Mouse (Mus musculus) stomach, postnatal 0 days (tissue): ENCODE results near the gene Glis2. TPM values are rescaled to one million over a fixed set of nuclear protein-coding genes. Genes with fewer than 3 reads are reported as not detected.

Experiments used
- ATAC-seq: fragments of 200-750 bp; cut with Nextera tagmentation; 2 replicates; pipeline ENCODE4 v1.8.0; 2017; ENCODE audit not compliant: low FRiP score, low TSS enrichment
- DNase-seq: peaks from one replicate; pipeline ENCODE4 v3.0.0-alpha.2; 2016; ENCODE audit warnings: low spot score
- H3K27ac ChIP-seq: fragments of 300-500 bp; sonication (generic); replicated peaks from 2 replicates; pipeline ENCODE4 v1.5.1; 2014; ENCODE audit warnings: mild to moderate bottlenecking, control low read depth
- H3K27me3 ChIP-seq: fragments of 300-500 bp; sonication (generic); 2 replicates; pipeline ENCODE4 v1.6.1; 2014; ENCODE audit warnings: low read length; ENCODE audit not compliant: control insufficient read depth, insufficient read depth
- H3K36me3 ChIP-seq: fragments of 300-500 bp; sonication (generic); 2 replicates; pipeline ENCODE4 v1.6.1; 2014; ENCODE audit warnings: low read length, mixed read lengths; ENCODE audit not compliant: control insufficient read depth, insufficient read depth
- H3K4me1 ChIP-seq: fragments of 300-500 bp; sonication (generic); replicated peaks from 2 replicates; pipeline ENCODE4 v1.6.1; 2014; ENCODE audit warnings: antibody characterized with exemption; ENCODE audit not compliant: control insufficient read depth, insufficient read depth
- H3K4me2 ChIP-seq: fragments of 300-500 bp; sonication (generic); replicated peaks from 2 replicates; pipeline ENCODE4 v1.6.1; 2014; ENCODE audit warnings: low read depth, mild to moderate bottlenecking, control low read depth, moderate library complexity
- H3K4me3 ChIP-seq: fragments of 300-500 bp; sonication (generic); 2 replicates; pipeline ENCODE4 v1.5.1; 2014; ENCODE audit warnings: low read depth, low read length, control low read depth
- H3K9ac ChIP-seq: fragments of 300-500 bp; sonication (generic); 2 replicates; pipeline ENCODE4 v1.6.1; 2014; ENCODE audit warnings: mild to moderate bottlenecking, low read length, control low read depth, mixed read lengths
- H3K9me3 ChIP-seq: fragments of 300-500 bp; sonication (generic); 2 replicates; pipeline ENCODE4 v1.6.1; 2016; ENCODE audit warnings: low read length; ENCODE audit not compliant: control insufficient read depth
- CTCF ChIP-seq: IDR thresholded peaks from 2 replicates; pipeline ENCODE4 v1.5.1; 2016; ENCODE audit warnings: antibody characterized with exemption, low read depth, mild to moderate bottlenecking, moderate library complexity
- EP300 ChIP-seq: optimal IDR thresholded peaks from 2 replicates; pipeline ENCODE3; 2016; ENCODE audit warnings: antibody characterized with exemption
- WGBS: fragments of 180-500 bp; shearing (Covaris S2); extraction: QIAGEN DNeasy Blood & Tissue Kit; methylation state at CpG from one replicate; pipeline ENCODE4 v1.1.7; 2014; 5-methylcytosine and 5-hydroxymethylcytosine counted together
- polyA plus RNA-seq: library from polyadenylated mRNA; unstranded; fragments of >200 nt; fragmentation: Nextera tagmentation; extraction: Ambion mirVana; gene quantifications from 2 replicates; pipeline ENCODE4 v1.2.1, GENCODE M21; 2015

Gene Glis2
- polyA plus RNA-seq, 1 experiment from 2014 or later, result 11.7 TPM

GRCm38 (mm10) chr16:4558384-4558979, 36.0 kb upstream of the Glis2 start:
- Histone ChIP-seq H3K36me3 (no peaks in the 10 kb centered on the region), H3K4me1 (peaks cover 5% of the 10 kb centered on the region; the same call in 1 of the 2 replicates), H3K27ac (peak overlapping the region; percentile 95), H3K9ac (peak overlapping the region; percentile 80), H3K4me3 (peak overlapping the region; percentile 75), H3K27me3 (no peaks in the 10 kb centered on the region), H3K4me2 (peak overlapping the region; percentile 94), H3K9me3 (no peaks in the 10 kb centered on the region)
- under 1% methylated on average over 38 of the region's 38 CpGs for WGBS
- peak; percentile 93 for DNase-seq
- no peak for TF ChIP-seq EP300
- ATAC-seq, result peak; percentile 86

GRCm38 (mm10) chr16:4558980-4559631, 35.4 kb upstream of the Glis2 start:
- no peaks in the 10 kb centered on the region for H3K9me3 ChIP-seq
- no peaks in the 10 kb centered on the region for H3K27me3 ChIP-seq
- WGBS, result 0% methylated on average over 43 of the region's 43 CpGs
- TF ChIP-seq CTCF, result no peak
- TF ChIP-seq EP300, result peak; percentile 11
- peak overlapping the region; percentile 75 for H3K4me3 ChIP-seq
- H3K27ac ChIP-seq, result peak overlapping the region; percentile 95
- ATAC-seq (peak; percentile 24), DNase-seq (no peak)
- peaks cover 5% of the 10 kb centered on the region; the same call in 1 of the 2 replicates for H3K4me1 ChIP-seq
- H3K9ac ChIP-seq, result peak overlapping the region; percentile 80
- peak overlapping the region; percentile 94 for H3K4me2 ChIP-seq
- H3K36me3 ChIP-seq, result no peaks in the 10 kb centered on the region

- TF ChIP-seq CTCF (peak; percentile 62), EP300 (no peak)
- Histone ChIP-seq H3K4me3 (peak within 1 kb of the TSS; percentile 75), H3K4me1 (peaks cover 5% of the 10 kb centered on the region; the same call in 1 of the 2 replicates), H3K27me3 (no peaks in the 10 kb centered on the region), H3K27ac (peak within 1 kb of the TSS; percentile 95), H3K4me2 (peak within 1 kb of the TSS; percentile 94), H3K36me3 (no peaks in the 10 kb centered on the region), H3K9me3 (no peaks in the 10 kb centered on the region), H3K9ac (peak within 1 kb of the TSS; percentile 80)
- ATAC-seq (peak; percentile 21), DNase-seq (peak; percentile 91)
- under 1% methylated on average over 14 of the region's 17 CpGs for WGBS
Observed at GRCm38 (mm10) chr16:4559715-4560144, 34.8 kb upstream of the Glis2 start, which contains the start of gene Tfap4. TSS of gene Tfap4 (minus strand) at chr16:4559854.

GRCm38 (mm10) chr16:4560145-4560952, 34.2 kb upstream of the Glis2 start:
- TF ChIP-seq EP300 (no peak), CTCF (peak; percentile 85)
- Histone ChIP-seq H3K4me1 (peaks cover 5% of the 10 kb centered on the region; the same call in 1 of the 2 replicates), H3K9me3 (no peaks in the 10 kb centered on the region), H3K9ac (peak overlapping the region; percentile 80), H3K4me2 (peak overlapping the region; percentile 94), H3K36me3 (no peaks in the 10 kb centered on the region), H3K27me3 (no peaks in the 10 kb centered on the region), H3K4me3 (peak overlapping the region; percentile 75), H3K27ac (peak overlapping the region; percentile 95)
- WGBS, result under 1% methylated on average over 42 of the region's 43 CpGs
- ATAC-seq (peak; percentile 46), DNase-seq (peak; percentile 83)

GRCm38 (mm10) chr16:4567912-4568311, 26.6 kb upstream of the Glis2 start:
- peak; percentile 56 for ATAC-seq
- Histone ChIP-seq H3K36me3 (no peaks in the 10 kb centered on the region), H3K4me3 (no peak overlapping the region), H3K27me3 (no peaks in the 10 kb centered on the region), H3K4me2 (no peak overlapping the region), H3K27ac (no peak overlapping the region), H3K9me3 (no peaks in the 10 kb centered on the region), H3K4me1 (no peaks in the 10 kb centered on the region), H3K9ac (no peak overlapping the region)
- 15% methylated on average over 4 of the region's 4 CpGs for WGBS
- peak; percentile 86 for DNase-seq
- peak; percentile 94 for TF ChIP-seq CTCF
- no peak for TF ChIP-seq EP300
